Mouse (Mus musculus): Measurements from ENCODE around the gene Ahsa1.
"Not testable (repeated sequence)": the region's sequence is repeated elsewhere in the genome, so short reads cannot be mapped to it uniquely, and the experiment has no call there.

Gene Ahsa1

GRCm38 (mm10) chr12:87279879-87280278 is 13.6 kb downstream of the Ahsa1 start:
- DNase-seq (ENCODE audit: low read depth, low spot score) = no peak

DNA sequence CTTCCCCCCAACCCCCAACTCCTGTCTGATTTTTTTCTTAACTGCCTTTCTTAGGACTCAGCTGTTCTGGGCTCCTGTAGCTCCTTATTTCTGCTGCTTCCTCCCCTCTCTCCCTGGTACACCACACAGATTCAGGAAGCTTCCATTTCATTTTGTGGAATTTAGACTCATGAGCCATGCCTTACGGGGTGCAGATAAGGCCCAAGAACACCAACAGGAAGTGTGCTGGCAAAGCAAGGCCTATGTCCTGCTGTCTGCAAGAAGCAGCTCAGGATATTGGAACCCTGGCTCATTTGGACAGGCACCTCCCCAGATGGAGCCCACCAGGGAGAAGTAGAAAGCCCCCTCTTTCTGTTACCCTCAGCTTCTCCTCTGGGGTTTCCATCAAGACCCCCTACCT is 15.5 kb downstream of the Ahsa1 start:
- no peak for DNase-seq (ENCODE audit: low read depth, low spot score)

DNA sequence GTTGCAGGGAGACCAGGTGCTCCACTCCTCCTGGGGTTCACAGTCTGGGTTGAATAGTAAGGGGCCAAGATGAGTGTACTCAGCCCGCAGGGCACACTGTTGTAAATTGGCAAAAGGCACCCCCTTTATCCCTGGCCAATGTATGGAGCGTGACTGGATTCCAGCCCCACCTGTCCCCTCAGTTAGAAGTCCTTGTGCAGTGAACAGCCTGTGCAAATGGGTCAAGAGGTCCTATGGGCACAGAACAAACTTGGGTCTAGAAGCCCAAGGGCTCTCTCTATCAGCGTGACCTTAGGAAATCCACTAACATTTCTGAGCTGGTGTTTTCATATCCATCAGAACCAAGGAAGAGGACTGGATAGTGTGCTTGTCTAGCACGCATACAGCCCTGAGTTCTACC is 16.5 kb downstream of the Ahsa1 start:
- DNase-seq (ENCODE audit: low read depth, low spot score) = no peak

DNA sequence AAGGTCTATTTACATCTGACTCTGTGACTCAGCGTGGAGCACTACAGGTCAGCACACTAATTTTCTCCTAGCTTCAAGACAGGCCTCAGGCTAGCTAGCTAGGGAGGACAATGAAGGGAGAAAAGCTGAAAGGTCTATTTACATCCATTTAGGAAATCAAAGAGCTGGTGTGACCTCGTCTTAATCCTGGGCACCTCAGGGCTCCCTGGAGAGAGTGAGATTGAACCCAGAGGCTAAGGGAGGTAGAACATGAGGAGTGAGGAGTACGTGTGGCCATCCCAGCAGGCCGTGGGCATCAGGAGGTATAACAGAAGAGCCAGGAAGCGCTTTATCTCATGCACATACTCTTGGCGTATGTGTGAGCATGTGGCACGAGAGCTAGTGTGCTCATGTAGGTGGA is 17.4 kb downstream of the Ahsa1 start:
- no peak for DNase-seq (ENCODE audit: low read depth, low spot score)

GRCm38 (mm10) chr12:87284268-87284667 is 18.0 kb downstream of the Ahsa1 start:
- no peak for DNase-seq (ENCODE audit: low read depth, low spot score)

DNA sequence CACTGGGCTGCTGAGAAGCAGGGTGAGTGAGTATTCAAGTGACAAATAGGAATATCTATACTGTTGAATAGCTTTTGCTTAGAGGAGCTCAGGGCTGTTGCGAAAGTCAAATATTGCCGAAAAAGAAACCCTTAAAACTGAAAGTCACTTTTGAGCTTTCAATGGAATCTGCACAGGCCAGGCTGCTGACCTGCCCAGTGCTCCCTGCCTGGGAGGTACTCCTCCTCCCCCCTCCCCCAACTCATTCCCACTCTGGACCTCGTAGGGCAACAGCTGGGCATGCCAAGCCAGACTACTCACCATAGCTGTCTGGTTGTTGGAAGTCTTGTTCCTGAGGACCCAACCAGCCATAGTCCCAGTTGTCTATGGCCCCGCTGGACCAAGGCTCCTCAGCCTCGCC is 18.4 kb downstream of the Ahsa1 start:
- no peak for DNase-seq (ENCODE audit: low read depth, low spot score)

DNA sequence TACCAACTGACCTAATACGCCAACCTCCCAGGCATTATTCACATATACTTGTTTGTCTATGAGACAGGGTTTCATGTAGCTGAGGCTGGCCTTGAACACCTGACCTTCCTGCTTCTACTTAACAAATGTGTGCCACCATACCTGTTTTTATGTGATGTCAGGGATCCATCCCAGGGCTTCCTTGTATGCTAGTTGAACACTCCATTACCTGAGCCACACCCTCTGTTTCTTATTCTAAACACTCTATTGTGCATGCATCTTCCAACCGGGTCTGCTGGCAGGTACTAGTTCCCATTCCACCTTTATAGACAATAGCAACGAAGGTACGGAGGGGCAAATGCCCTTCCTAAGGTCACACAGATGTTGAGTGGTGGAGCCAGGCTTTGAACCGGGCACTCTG is 22.8 kb downstream of the Ahsa1 start:
- DNase-seq (ENCODE audit: low read depth, low spot score) = no peak

DNA sequence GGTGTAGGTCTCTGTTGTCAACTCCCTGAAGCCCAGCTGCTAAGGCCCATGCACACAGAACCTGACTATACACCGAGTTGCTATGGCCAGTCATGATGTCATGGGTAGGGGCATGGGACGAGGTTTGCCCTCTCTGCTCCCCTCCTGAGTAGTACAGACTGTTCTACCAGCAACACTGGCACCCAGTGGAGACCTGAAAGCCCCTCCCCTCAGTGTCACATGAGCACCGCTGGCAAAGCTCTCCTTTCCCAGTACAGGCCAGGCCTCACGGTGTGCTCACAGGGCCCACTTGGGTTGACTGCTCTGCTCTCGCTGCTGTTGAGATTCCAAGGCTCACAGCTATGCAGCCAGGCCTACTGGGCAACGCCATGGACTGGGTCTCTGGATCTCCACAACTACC is 27.7 kb downstream of the Ahsa1 start:
- no peak for DNase-seq (ENCODE audit: low read depth, low spot score)

DNA sequence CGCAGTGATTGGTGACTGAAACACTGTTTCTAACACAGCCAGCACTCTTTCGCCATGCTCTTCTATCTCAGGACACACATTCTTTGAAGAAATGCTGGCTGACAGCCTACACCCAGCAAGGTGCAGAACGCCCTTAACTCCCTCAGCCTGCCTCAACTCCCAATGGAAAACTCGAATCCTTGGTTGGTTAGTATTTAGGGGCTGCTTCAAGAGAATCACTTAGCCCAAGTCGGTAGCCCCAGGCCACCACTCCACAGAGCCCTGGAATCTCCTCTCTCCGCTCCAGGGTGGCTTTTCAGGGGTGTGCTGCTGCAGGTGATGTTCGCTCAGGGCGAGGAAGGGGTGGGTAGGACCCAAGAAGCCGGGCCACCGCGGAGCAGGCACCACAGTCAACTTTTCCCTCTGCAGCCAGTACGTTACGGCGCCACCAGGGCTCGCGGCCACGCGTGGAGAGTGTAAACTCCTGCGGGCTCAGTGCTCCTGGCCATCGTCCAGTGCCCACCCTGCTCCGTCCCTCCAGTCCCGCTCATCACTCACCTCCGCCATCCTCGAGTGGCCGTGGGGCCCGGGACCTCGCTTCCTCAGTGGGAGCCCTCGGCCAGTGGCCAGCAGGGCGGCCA is 32.9 kb downstream of the Ahsa1 start:
- no peak for DNase-seq (ENCODE audit: low read depth, low spot score)

- peak; percentile 35 for DNase-seq (ENCODE audit: low read depth, low spot score)
These were observed 33.6 kb downstream of the Ahsa1 start, which contains the start of gene Ism2 for GRCm38 (mm10) chr12:87299657-87300440. Gene Ism2 (minus strand): TSS chr12:87299705.

- no peak for DNase-seq (ENCODE audit: low read depth, low spot score)
These were observed 34.1 kb downstream of the Ahsa1 start for GRCm38 (mm10) chr12:87300441-87300690.

DNA sequence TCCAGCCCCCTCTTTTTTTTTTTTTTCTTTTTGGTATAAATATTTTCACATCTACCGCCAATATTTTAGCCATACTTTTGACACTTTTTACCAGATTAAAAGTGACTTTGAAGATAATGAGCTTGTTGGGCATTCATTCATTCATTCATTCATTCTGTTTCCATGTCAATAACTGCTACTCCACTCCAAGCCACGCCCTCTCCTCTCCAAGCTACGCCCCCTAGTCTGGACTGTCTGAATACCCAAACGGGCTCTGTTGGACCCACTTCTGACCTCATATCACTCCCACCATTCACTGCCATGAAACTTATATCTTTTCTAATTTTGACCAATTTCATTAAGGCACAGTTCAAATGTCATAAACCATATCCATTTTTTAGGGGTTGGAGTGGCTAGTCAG is 34.9 kb downstream of the Ahsa1 start:
- DNase-seq (ENCODE audit: low read depth, low spot score) = no peak

GRCm38 (mm10) chr12:87305767-87306583 is 39.7 kb downstream of the Ahsa1 start:
- DNase-seq (ENCODE audit: low read depth, low spot score) = peak; percentile 56

DNA sequence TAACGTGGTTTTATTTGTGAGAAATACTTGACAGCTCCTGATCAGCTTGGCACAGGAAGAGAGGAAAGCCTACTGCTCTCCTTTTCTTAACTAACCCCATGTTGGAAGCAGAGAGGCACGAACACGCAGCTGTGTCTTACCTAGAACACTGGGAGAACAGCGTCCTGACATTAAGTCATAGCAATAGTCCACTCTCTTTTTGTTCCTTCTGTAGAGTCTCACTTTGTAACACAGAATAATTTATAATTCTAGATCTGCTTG is 40.2 kb downstream of the Ahsa1 start:
- DNase-seq (ENCODE audit: low read depth, low spot score) = not testable (repeated sequence)

DNA sequence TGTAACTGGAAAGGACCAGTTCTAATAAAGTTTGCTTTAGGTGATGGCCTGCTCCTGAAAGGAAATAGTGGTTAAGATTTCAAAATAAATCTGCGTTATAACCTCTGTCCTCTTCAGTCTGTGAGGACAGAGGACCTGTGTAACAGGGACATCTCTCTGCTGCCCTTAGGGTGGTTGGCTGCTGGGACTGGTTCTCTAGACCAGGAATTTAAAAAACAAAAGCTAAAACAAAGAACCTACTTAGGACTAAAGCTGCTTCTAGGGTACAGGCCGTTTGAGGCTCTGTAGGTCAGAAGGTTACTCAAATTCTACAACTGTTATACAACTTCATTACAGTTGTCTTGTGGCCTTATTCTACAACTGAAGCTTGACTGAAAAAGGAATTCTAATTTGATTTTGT is 46.8 kb downstream of the Ahsa1 start:
- DNase-seq (ENCODE audit: low read depth, low spot score) = no peak

- DNase-seq (ENCODE audit: low read depth, low spot score) = no peak
These were observed 51.7 kb downstream of the Ahsa1 start for GRCm38 (mm10) chr12:87317951-87318350.

- no peak for DNase-seq (ENCODE audit: low read depth, low spot score)
These were observed 53.0 kb downstream of the Ahsa1 start for GRCm38 (mm10) chr12:87319229-87319628.
